Mouse (Mus musculus): ENCODE data around the gene Mfsd2b. TPM values are rescaled to one million over a fixed set of nuclear protein-coding genes. Genes with fewer than 3 reads are reported as not detected.
"Not testable (repeated sequence)": the region's sequence is repeated elsewhere in the genome, so short reads cannot be mapped to it uniquely, and the experiment has no call there.

The Mfsd2b gene
- under 1 TPM; 0.41 to 0.52 TPM for total RNA-seq (2021)
- long read RNA-seq, experiment 1, partial matches to known transcripts = 0 of 1 reads
- long read RNA-seq, experiment 1, other reads (novel, unspliced or antisense) = 1 of 1 reads
- long read RNA-seq, experiment 2, partial matches to known transcripts = 0 of 1 reads
- long read RNA-seq, experiment 2, other reads (novel, unspliced or antisense) = 1 of 1 reads

- peak; percentile 20 to 52 for DNase-seq (ENCODE audit: low spot score in 2 of 2)
Measured at GRCm38 (mm10) chr12:4874161-4874927, at the start of gene Mfsd2b. TSS of gene Mfsd2b (minus strand) at chr12:4874359.

GRCm38 (mm10) chr12:4917805-4918591 lies 43.8 kb upstream of the Mfsd2b start:
- DNase-seq (ENCODE audit: low spot score in 2 of 2) = peak; percentile 53

GRCm38 (mm10) chr12:4916994-4917804 lies 43.0 kb upstream of the Mfsd2b start, which contains the start of gene Atad2b:
TSS of gene Atad2b (plus strand) at chr12:4917353.
- DNase-seq (ENCODE audit: low spot score in 2 of 2) = peak; percentile 97 to 98

- DNase-seq (ENCODE audit: low spot score in 2 of 2) = no peak
Measured at GRCm38 (mm10) chr12:4914944-4915343, 40.8 kb upstream of the Mfsd2b start.

GRCm38 (mm10) chr12:4914441-4914840 lies 40.3 kb upstream of the Mfsd2b start:
- no peak for DNase-seq (ENCODE audit: low spot score in 2 of 2)

GRCm38 (mm10) chr12:4911716-4912115 lies 37.6 kb upstream of the Mfsd2b start:
- DNase-seq (ENCODE audit: low spot score in 2 of 2) = no peak

GRCm38 (mm10) chr12:4910496-4910895 lies 36.3 kb upstream of the Mfsd2b start:
- not testable (repeated sequence) for DNase-seq (ENCODE audit: low spot score in 2 of 2)

- no peak for DNase-seq (ENCODE audit: low spot score in 2 of 2)
Measured at GRCm38 (mm10) chr12:4908391-4908790, 34.2 kb upstream of the Mfsd2b start.

GRCm38 (mm10) chr12:4906951-4907906 lies 33.1 kb upstream of the Mfsd2b start, which contains the start of gene Ubxn2a:
TSS of gene Ubxn2a (minus strand) at chr12:4907705.
- DNase-seq (ENCODE audit: low spot score in 2 of 2) = peak; percentile 93 to 94

GRCm38 (mm10) chr12:4906476-4906875 lies 32.3 kb upstream of the Mfsd2b start:
- DNase-seq (ENCODE audit: low spot score in 2 of 2) = no peak

- no peak for DNase-seq (ENCODE audit: low spot score in 2 of 2)
Measured at GRCm38 (mm10) chr12:4905946-4906345, 31.8 kb upstream of the Mfsd2b start.

- no peak for DNase-seq (ENCODE audit: low spot score in 2 of 2)
Measured at GRCm38 (mm10) chr12:4898024-4898423, 23.9 kb upstream of the Mfsd2b start.

- no peak for DNase-seq (ENCODE audit: low spot score in 2 of 2)
Measured at GRCm38 (mm10) chr12:4889891-4890290, 15.7 kb upstream of the Mfsd2b start.

- no peak for DNase-seq (ENCODE audit: low spot score in 2 of 2)
Measured at GRCm38 (mm10) chr12:4889251-4889650, 15.1 kb upstream of the Mfsd2b start.

- DNase-seq (ENCODE audit: low spot score in 2 of 2) = no peak
Measured at GRCm38 (mm10) chr12:4888739-4889138, 14.6 kb upstream of the Mfsd2b start.

- DNase-seq (ENCODE audit: low spot score in 2 of 2) = not testable (repeated sequence)
Measured at GRCm38 (mm10) chr12:4886581-4886980, 12.4 kb upstream of the Mfsd2b start.

GRCm38 (mm10) chr12:4885062-4885461 lies 10.9 kb upstream of the Mfsd2b start:
- no peak for DNase-seq (ENCODE audit: low spot score in 2 of 2)

- no peak for DNase-seq (ENCODE audit: low spot score in 2 of 2)
Measured at GRCm38 (mm10) chr12:4882086-4882485, 7.9 kb upstream of the Mfsd2b start.

GRCm38 (mm10) chr12:4879048-4879447 lies 4.9 kb upstream of the Mfsd2b start:
- DNase-seq (ENCODE audit: low spot score in 2 of 2) = no peak
